Mouse (Mus musculus): Measurements from ENCODE around the gene Gm20481.
"Not testable (repeated sequence)": the region's sequence is repeated elsewhere in the genome, so short reads cannot be mapped to it uniquely, and the experiment has no call there.

Gene Gm20481

GRCm38 (mm10) chr17:35004075-35004717 lies 34.5 kb downstream of the Gm20481 start:
- no peak for DNase-seq

DNA sequence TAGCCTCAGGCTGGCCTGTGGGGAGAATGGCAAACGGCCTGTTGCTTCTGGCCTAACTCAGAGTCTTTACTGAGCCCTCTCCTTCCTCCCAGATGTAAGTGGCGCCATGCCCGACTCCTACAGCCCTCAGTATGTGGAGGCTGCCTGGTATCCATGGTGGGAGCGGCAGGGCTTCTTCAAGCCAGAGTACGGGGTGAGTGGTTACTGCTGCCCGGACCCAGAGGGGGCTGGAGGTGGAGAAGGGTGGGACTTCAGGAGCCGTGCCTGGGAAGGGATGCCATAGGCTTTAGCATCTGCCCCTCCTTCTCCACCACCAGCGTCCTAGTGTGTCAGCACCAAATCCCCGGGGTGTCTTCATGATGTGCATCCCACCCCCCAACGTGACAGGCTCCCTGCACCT lies 35.4 kb downstream of the Gm20481 start:
- no peak for DNase-seq

- not testable (repeated sequence) for DNase-seq
Measured at GRCm38 (mm10) chr17:35005902-35006301, 36.2 kb downstream of the Gm20481 start.

DNA sequence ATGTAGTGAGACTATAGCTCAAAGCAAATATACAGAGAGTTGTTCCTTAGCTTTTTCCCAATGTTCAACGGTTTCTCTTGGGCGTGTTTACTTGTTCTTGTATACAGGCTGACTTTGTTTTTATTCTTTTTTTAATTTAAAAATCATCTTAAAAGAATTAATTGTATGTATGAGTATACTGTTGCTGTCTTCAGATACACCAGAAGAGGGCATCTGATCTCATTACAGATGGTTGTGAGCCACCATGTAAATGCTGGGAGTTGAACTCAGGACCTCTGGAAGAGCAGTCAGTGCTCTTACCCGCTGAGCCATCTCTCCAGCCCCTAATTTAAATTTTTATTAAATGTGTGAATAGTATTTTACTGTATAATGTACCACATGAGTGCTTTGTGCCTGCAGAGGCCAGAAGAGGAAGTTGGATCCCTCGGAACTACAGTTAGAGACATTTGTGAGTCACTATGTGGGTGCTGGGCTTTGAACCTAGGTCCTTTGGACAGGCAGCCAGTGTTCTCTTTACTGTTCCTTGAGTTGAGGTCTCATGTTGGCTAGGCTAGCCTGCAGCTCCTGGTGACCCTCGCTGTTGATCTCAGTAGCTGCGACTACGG lies 37.8 kb downstream of the Gm20481 start:
- DNase-seq = no peak

GRCm38 (mm10) chr17:35009586-35009985 lies 39.9 kb downstream of the Gm20481 start:
- DNase-seq = no peak

DNA sequence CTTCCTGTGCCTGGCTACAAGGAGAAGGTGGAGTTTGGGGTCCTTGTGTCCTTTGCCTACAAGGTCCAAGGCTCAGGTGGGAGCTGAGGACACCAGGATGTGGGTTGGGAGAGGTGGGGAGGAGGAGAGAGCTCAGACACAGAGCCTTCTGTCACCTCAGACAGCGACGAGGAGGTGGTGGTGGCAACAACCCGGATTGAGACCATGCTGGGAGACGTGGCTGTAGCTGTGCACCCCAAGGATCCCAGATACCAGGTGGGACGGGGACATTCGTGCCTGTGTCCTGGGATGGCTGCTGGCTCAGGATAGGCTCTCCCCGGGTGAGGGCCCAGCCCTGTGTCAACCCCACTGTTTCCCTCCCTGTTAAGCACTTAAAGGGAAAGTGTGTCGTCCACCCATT lies 41.7 kb downstream of the Gm20481 start:
- no peak for DNase-seq

GRCm38 (mm10) chr17:35012430-35012829 lies 42.7 kb downstream of the Gm20481 start:
- no peak for DNase-seq

- no peak for DNase-seq
Measured at GRCm38 (mm10) chr17:35013221-35013620, 43.5 kb downstream of the Gm20481 start.

GRCm38 (mm10) chr17:35015296-35015695 lies 45.6 kb downstream of the Gm20481 start:
- no peak for DNase-seq

DNA sequence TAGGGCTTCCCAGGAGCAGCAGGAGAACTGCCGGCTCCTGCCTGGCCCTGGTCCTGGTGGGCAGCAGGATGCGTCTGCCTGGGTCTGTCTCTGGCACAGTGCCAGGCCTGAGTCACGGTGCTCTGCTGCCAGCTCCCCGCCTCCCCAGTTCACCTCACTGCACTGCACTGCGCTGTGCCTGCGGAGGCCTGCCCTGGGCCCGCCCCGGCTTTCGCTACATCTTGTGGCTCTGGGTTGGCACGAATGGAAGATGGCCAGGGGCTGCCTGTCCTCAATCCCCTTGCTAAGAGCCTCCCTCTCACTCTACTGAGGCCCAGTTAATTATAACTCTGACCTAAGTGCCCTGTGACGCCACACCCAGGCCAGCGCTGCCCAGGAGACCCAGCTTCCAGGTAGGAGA lies 46.7 kb downstream of the Gm20481 start, which contains the start of gene Vwa7:
Vwa7 (plus strand) TSS at position 204 of the 400 bp plus-strand sequence.
- no peak for DNase-seq

DNA sequence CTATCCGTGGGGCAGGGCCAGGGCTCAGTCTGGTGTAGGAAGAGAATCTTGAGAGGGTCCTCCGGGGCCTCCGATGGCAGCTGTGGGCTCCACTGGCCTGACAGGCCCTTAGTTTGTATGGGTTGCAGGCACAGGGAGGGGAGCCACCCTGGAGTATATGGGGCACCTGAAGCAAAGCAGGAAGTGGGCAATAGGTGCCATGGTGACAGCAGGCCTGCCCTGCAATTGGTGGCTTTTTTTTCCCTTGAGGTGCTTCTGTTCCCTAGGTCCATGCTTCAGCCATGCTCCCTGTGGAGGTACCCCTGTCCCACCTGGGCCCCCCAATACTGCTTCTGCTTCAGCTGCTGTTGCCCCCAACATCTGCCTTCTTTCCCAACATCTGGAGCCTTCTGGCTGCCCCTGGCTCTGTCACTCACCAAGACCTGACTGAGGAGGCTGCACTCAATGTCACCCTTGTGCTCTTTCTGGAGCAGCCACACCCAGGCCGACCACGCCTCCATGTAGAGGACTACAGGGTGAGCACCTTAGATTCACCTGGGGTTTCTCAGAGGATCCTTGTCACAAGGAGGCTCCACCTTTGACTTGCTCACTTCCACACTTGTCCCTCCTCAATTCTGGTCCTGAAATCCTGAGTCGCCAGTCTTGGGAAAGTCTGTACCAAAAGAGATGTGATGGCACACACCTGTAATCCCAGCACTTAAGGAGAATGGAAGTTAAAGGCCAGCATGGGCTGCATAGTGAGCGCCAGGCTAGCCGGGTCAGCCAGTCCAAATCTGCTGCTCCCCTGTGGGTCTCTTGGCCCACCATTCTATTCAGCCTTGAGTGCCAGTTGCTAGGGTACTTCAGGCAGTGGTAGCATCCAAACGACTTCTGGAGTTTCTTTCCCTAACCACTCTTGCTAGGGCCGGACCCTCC lies 47.3 kb downstream of the Gm20481 start:
- no peak for DNase-seq

DNA sequence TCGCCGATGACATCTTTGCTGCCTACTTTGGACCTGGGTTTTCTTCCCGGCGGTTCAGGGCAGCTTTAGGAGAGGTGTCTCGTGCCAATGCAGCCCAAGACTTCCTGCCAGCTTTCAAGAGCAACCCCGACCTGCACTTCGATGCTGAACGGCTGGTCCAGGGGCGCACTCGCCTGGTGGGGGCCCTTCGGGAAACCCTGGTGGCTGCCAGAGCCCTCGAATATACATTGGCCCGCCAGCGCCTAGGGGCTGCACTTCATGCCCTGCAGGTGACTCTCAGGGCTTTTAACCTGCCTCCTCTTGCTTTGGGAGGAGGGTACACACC lies 48.0 kb downstream of the Gm20481 start:
- DNase-seq = no peak

GRCm38 (mm10) chr17:35018171-35018570 lies 48.5 kb downstream of the Gm20481 start:
- DNase-seq = no peak

DNA sequence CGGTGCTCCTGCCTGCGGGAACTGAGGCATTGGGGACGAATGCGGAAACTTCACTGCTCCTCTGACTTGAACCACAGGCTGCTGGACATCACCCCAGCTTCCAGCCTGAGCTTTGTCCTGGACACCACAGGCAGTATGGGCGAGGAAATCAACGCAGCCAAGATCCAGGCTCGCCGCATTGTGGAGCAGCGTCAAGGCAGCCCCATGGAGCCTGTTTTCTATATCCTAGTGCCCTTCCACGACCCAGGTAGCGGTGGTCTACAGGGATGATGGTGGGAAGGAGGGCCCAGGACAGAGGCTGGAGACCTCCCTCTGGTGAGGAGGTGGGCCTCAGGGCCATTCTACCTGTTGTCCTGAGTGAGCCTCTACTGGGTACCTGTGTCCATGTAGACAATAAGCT lies 50.2 kb downstream of the Gm20481 start:
- no peak for DNase-seq

DNA sequence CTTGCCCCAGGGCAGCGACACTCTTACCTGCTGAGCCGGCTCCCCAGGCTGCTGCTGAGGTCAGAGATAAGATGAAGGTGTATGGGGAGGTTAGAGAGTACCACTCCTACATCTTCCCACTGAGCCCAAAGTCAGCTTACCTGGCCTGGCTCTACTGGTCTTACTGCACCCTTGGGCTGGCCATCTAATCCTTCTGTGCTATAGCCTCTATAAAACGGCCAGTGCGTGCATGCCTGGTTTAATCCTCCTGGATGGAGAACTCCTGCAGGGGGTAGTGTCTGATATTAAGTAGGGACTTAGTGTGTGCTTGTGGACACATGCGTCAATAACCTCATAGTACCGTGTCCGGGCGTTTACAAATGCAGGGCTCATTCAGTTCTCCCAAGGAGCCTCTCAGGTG lies 50.8 kb downstream of the Gm20481 start:
- DNase-seq = no peak

DNA sequence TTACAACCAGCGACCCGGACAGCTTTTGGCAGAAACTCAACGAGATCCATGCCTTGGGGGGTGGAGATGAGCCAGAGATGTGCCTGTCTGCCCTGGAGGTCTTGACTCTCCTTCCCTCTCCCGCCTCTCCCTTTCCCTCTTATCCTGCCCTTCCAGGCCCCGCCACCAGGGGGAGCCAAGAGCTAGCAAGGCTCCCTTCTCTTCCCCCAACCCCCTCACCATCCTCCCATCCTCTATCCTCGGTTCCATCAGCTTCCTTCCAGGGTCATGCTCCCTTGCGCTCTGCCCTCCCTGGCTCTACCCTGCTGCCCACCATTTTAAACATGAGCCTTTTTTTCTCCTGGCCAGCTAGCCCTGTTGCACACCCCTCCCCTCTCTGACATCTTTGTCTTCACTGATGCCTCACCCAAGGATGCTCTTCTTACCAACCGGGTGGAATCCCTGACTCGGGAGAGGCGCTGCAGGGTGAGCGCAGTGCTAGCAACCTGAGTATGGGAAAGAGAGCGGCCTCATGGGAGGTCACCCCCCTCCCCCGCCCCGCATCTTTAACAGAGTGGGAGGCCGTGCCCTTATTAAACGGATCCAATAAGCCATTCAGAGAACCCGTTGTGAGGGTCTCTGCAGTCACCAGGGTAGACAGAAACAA lies 51.6 kb downstream of the Gm20481 start:
- peak; percentile 73 for DNase-seq

Data from right cerebral cortex, postnatal 25 days (tissue).